Mouse (Mus musculus) midbrain, embryonic 11.5 days (tissue): ENCODE data around the gene Wnt16. TPM values are rescaled to one million over a fixed set of nuclear protein-coding genes. Genes with fewer than 3 reads are reported as not detected.

Experiments
- ATAC-seq: fragments of 200-750 bp; cut with Nextera tagmentation; 2 replicates; pipeline ENCODE4 v1.8.0; 2017; ENCODE audit warnings: moderate TSS enrichment, moderate library complexity; ENCODE audit not compliant: low FRiP score
- DNase-seq: peaks from one replicate; pipeline ENCODE4 v3.0.0; 2015; ENCODE audit warnings: low spot score; ENCODE audit errors: missing footprints
- H3K27ac ChIP-seq: fragments of 300-500 bp; sonication (generic); 2 replicates; pipeline ENCODE4 v1.5.1; 2014; ENCODE audit warnings: low read depth, low read length
- H3K27me3 ChIP-seq: fragments of 300-500 bp; sonication (generic); 2 replicates; pipeline ENCODE4 v1.6.1; 2014; ENCODE audit warnings: mild to moderate bottlenecking, low read length, moderate library complexity, mixed read lengths; ENCODE audit not compliant: control insufficient read depth, insufficient read depth
- H3K36me3 ChIP-seq: fragments of 300-500 bp; sonication (generic); 2 replicates; pipeline ENCODE4 v1.6.1; 2014; ENCODE audit warnings: mild to moderate bottlenecking, low read length, moderate library complexity, mixed read lengths; ENCODE audit not compliant: control insufficient read depth, insufficient read depth
- H3K4me1 ChIP-seq: fragments of 300-500 bp; sonication (generic); 2 replicates; pipeline ENCODE4 v1.6.1; 2014; ENCODE audit warnings: low read length; ENCODE audit not compliant: control insufficient read depth, insufficient read depth
- H3K4me2 ChIP-seq: fragments of 300-500 bp; sonication (generic); 2 replicates; pipeline ENCODE4 v1.6.1; 2014; ENCODE audit warnings: mild to moderate bottlenecking, moderate library complexity
- H3K4me3 ChIP-seq: fragments of 300-500 bp; sonication (generic); 2 replicates; pipeline ENCODE4 v1.5.1; 2014; ENCODE audit warnings: low read depth, low read length
- H3K9ac ChIP-seq: fragments of 300-500 bp; sonication (generic); 2 replicates; pipeline ENCODE4 v1.6.1; 2014; ENCODE audit warnings: low read length
- H3K9me3 ChIP-seq: fragments of 300-500 bp; sonication (generic); 2 replicates; pipeline ENCODE4 v1.6.1; 2016; ENCODE audit warnings: low read length; ENCODE audit not compliant: control insufficient read depth
- WGBS: fragments of 180-500 bp; shearing (Covaris S2); extraction: QIAGEN DNeasy Blood & Tissue Kit; methylation state at CpG from one replicate; pipeline ENCODE4 v1.1.7; 2014; 5-methylcytosine and 5-hydroxymethylcytosine counted together
- polyA plus RNA-seq: library from polyadenylated mRNA; unstranded; fragments of >200 nt; fragmentation: Nextera tagmentation; extraction: Ambion mirVana; gene quantifications from 2 replicates; pipeline ENCODE4 v1.2.1, GENCODE M21; 2014

Wnt16 gene
- polyA plus RNA-seq, 1 experiment from 2014 or later: 0.12 TPM

GRCm38 (mm10) chr6:22340779-22341178 lies 52.8 kb downstream of the Wnt16 start:
- 95% methylated on average over 14 of the region's 14 CpGs for whole genome bisulfite sequencing
- no peaks in the 10 kb centered on the region for H3K27me3 ChIP-seq
- H3K9ac ChIP-seq: no peak overlapping the region
- no peaks in the 10 kb centered on the region for H3K4me1 ChIP-seq
- ATAC-seq: no peak
- H3K27ac ChIP-seq: no peak overlapping the region
- H3K4me3 ChIP-seq: no peak overlapping the region
- no peak for DNase-seq
- no peaks in the 10 kb centered on the region for H3K9me3 ChIP-seq
- no peak overlapping the region for H3K4me2 ChIP-seq
- no peaks in the 10 kb centered on the region for H3K36me3 ChIP-seq

GRCm38 (mm10) chr6:22343292-22343691 lies 55.3 kb downstream of the Wnt16 start:
- WGBS: 90% methylated on average over 3 of the region's 3 CpGs
- Histone ChIP-seq H3K27ac (no peak overlapping the region), H3K9me3 (no peaks in the 10 kb centered on the region), H3K4me2 (no peak overlapping the region), H3K36me3 (no peaks in the 10 kb centered on the region), H3K27me3 (no peaks in the 10 kb centered on the region), H3K4me3 (no peak overlapping the region), H3K9ac (no peak overlapping the region), H3K4me1 (peaks cover 2% of the 10 kb centered on the region; the same call in 1 of the 2 replicates)
- DNase-seq (no peak), ATAC-seq (no peak)

GRCm38 (mm10) chr6:22343706-22344105 lies 55.7 kb downstream of the Wnt16 start:
- no peak overlapping the region for H3K27ac ChIP-seq
- 92% methylated on average over 6 of the region's 6 CpGs for WGBS
- H3K9me3 ChIP-seq: no peaks in the 10 kb centered on the region
- no peak overlapping the region for H3K9ac ChIP-seq
- H3K4me3 ChIP-seq: no peak overlapping the region
- no peak for DNase-seq
- no peaks in the 10 kb centered on the region for H3K36me3 ChIP-seq
- peaks cover 2% of the 10 kb centered on the region; the same call in 1 of the 2 replicates for H3K4me1 ChIP-seq
- no peak for ATAC-seq
- H3K4me2 ChIP-seq: no peak overlapping the region
- no peaks in the 10 kb centered on the region for H3K27me3 ChIP-seq

- WGBS: 70% methylated on average over 6 of the region's 6 CpGs
- Histone ChIP-seq H3K4me1 (peaks cover 2% of the 10 kb centered on the region; the same call in 1 of the 2 replicates), H3K4me2 (no peak overlapping the region), H3K9me3 (no peaks in the 10 kb centered on the region), H3K4me3 (no peak overlapping the region), H3K36me3 (no peaks in the 10 kb centered on the region), H3K9ac (no peak overlapping the region), H3K27ac (no peak overlapping the region), H3K27me3 (no peaks in the 10 kb centered on the region)
- ATAC-seq (no peak), DNase-seq (no peak)
Observed at GRCm38 (mm10) chr6:22344443-22344842, 56.4 kb downstream of the Wnt16 start.

GRCm38 (mm10) chr6:22347132-22347902 lies 59.3 kb downstream of the Wnt16 start:
- H3K36me3 ChIP-seq: no peaks in the 10 kb centered on the region
- no peaks in the 10 kb centered on the region for H3K27me3 ChIP-seq
- no peaks in the 10 kb centered on the region for H3K9me3 ChIP-seq
- no peak overlapping the region for H3K9ac ChIP-seq
- H3K4me2 ChIP-seq: no peak overlapping the region
- DNase-seq (no peak), ATAC-seq (no peak)
- peaks cover 5% of the 10 kb centered on the region; the same call in 1 of the 2 replicates for H3K4me1 ChIP-seq
- no peak overlapping the region for H3K27ac ChIP-seq
- no peak overlapping the region for H3K4me3 ChIP-seq
- WGBS: 89% methylated on average over 8 of the region's 8 CpGs

Other genes starting within 250 kb of the Wnt16 start
- 31.2 and 34.3 TPM in 2 replicates for gene Fam3c, start 68.0 kb downstream of the Wnt16 start, polyA plus RNA-seq